Mouse (Mus musculus) pancreas, adult 10 weeks (tissue): Measurements from ENCODE around the gene Tas1r2. TPM values are rescaled to one million over a fixed set of nuclear protein-coding genes. Genes with fewer than 3 reads are reported as not detected.

Experiments
- polyA plus RNA-seq: library from polyadenylated mRNA; stranded (reverse); fragments of 350-450 nt; fragmentation: Illumina TruSeq; extraction: RNeasy Lipid Tissue Mini Kit (QIAGEN cat#74804); gene quantifications from one replicate; pipeline ENCODE4 v1.2.3, GENCODE M21; 2015; ENCODE audit warnings: low read depth, low replicate concordance; ENCODE audit not compliant: insufficient read depth

The Tas1r2 gene
- not detected for polyA plus RNA-seq

GRCm38 (mm10) chr4:139653238-139653637, at the start of gene Tas1r2:
Gene Tas1r2 (plus strand): TSS chr4:139653538.

GRCm38 (mm10) chr4:139622373-139623282, 30.7 kb upstream of the Tas1r2 start, which contains the start of gene Aldh4a1:
Gene Aldh4a1 (plus strand): TSS chr4:139622866.

Other genes with a start within 250 kb of the Tas1r2 start
- gene Iffo2, start 123.0 kb upstream of the Tas1r2 start, polyA plus RNA-seq: 4.2 TPM
- gene Gm21969, start 50.4 kb upstream of the Tas1r2 start, polyA plus RNA-seq: not detected
- 9.1 TPM for gene Aldh4a1, start 30.7 kb upstream of the Tas1r2 start, polyA plus RNA-seq
- gene Pax7, start 180.0 kb downstream of the Tas1r2 start, polyA plus RNA-seq: not detected